Comparison of ENCODE assay signal across 16 mouse cellular contexts in the genomic region with DNA sequence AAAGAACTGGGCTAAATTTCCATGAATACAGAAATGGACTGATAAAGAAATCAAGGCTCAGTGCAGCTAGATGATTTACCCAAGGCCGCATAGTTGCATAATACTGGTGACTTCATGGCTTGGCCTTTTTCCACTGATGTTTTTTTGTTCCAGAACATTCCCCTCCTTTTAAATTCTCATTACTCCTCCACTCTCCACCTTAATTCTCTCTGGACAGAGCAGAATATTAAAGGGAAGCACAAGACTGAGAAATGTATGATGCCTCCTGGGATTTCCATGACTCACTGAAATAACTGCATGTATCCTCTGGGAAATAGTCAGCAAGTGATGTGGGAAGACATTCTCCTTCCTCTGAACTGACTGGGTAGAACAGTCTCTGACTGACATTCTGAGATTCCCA.
DNase-seq lines count a peak whose midpoint lies in the region; ATAC-seq and TF ChIP-seq lines count a peak whose summit lies in the region.
"Had no signal": no experiment of that assay in that cellular context is flagged by ENCODE, and none has a peak within 500 bp of the region (broad histone marks: within the 10 kb centered on the region; RNA-seq: fewer than 3 reads in every experiment).

No protein-coding gene starts in this region.

- H3K9ac ChIP-seq in lung, postnatal 0 days (replicated peaks; ENCODE audit: low read depth) = no peak overlapping the region
- no peak overlapping the region for H3K9ac ChIP-seq in intestine, postnatal 0 days (ENCODE audit: low read depth, low read length)
- H3K9ac ChIP-seq: embryonic facial prominence, embryonic 12.5 days; forebrain, embryonic 15.5 days; heart, embryonic 15.5 days; intestine, embryonic 15.5 days; lung, embryonic 15.5 days had no signal

- H3K4me2 ChIP-seq in lung, postnatal 0 days (replicated peaks; ENCODE audit: low read depth, low read length) = no peak overlapping the region
- H3K4me2 ChIP-seq in intestine, postnatal 0 days (replicated peaks; ENCODE audit: low read depth) = no peak overlapping the region
- H3K4me2 ChIP-seq: embryonic facial prominence, embryonic 12.5 days; forebrain, embryonic 15.5 days; heart, embryonic 15.5 days; intestine, embryonic 15.5 days; lung, embryonic 15.5 days had no signal

- no peak overlapping the region for H3K4me3 ChIP-seq in lung, postnatal 0 days (ENCODE audit: low read depth, low read length)
- no peak overlapping the region for H3K4me3 ChIP-seq in layer of hippocampus, adult 2 months
- no peak overlapping the region for H3K4me3 ChIP-seq in intestine, postnatal 0 days (ENCODE audit: low read depth, low read length)
- H3K4me3 ChIP-seq: embryonic facial prominence, embryonic 12.5 days; forebrain, embryonic 15.5 days; heart, embryonic 15.5 days; intestine, embryonic 15.5 days; lung, embryonic 15.5 days had no signal

- peak; percentile 7 for DNase-seq in lung, postnatal 0 days (ENCODE audit: low spot score)
- no peak for DNase-seq in lung, postnatal 4 days
- DNase-seq in NIH3T3 (ENCODE audit: low read depth) = peak; percentile 85
- peak; percentile 13 for DNase-seq in adrenal gland, postnatal 25 days
- DNase-seq in heart, postnatal 36 days = peak; percentile 38 to 65
- DNase-seq in layer of hippocampus, adult 2 months (ENCODE audit: low spot score in 2 of 2) = no peak
- DNase-seq in layer of hippocampus, adult 9-10 months (ENCODE audit: low spot score) = no peak
- DNase-seq: cerebellum, adult 9-11 months; left cerebral cortex, postnatal 4 days; thymus, postnatal 14 days had no signal

- H3K36me3 ChIP-seq in lung, postnatal 0 days (ENCODE audit: insufficient read depth, low read length) = no peaks in the 10 kb centered on the region
- no peaks in the 10 kb centered on the region for H3K36me3 ChIP-seq in intestine, postnatal 0 days (ENCODE audit: control insufficient read depth, insufficient read depth)
- H3K36me3 ChIP-seq: embryonic facial prominence, embryonic 12.5 days; forebrain, embryonic 15.5 days; heart, embryonic 15.5 days; intestine, embryonic 15.5 days; lung, embryonic 15.5 days had no signal

- no peak for TF ChIP-seq EP300 in lung, postnatal 0 days (IDR thresholded peaks at IDR 0.05)

- WGBS in lung, postnatal 0 days = 64% methylated on average over 1 of the region's 1 CpGs
- 88% methylated on average over 1 of the region's 1 CpGs for WGBS in intestine, postnatal 0 days

- H3K4me1 ChIP-seq in lung, postnatal 0 days (ENCODE audit: insufficient read depth, low read depth, low read length) = no peaks in the 10 kb centered on the region
- H3K4me1 ChIP-seq in intestine, postnatal 0 days (replicated peaks; ENCODE audit: control insufficient read depth, insufficient read depth, low read length) = no peaks in the 10 kb centered on the region
- H3K4me1 ChIP-seq: embryonic facial prominence, embryonic 12.5 days; intestine, embryonic 15.5 days; lung, embryonic 15.5 days had no signal

- no peak overlapping the region for H3K27ac ChIP-seq in lung, postnatal 0 days (ENCODE audit: low read length)
- H3K27ac ChIP-seq in layer of hippocampus, adult 2 months = no peak overlapping the region
- no peak overlapping the region for H3K27ac ChIP-seq in intestine, postnatal 0 days (ENCODE audit: low read depth, low read length)
- H3K27ac ChIP-seq: embryonic facial prominence, embryonic 12.5 days; forebrain, embryonic 15.5 days; heart, embryonic 15.5 days; intestine, embryonic 15.5 days; lung, embryonic 15.5 days had no signal

- TF ChIP-seq CTCF in lung, postnatal 0 days (IDR thresholded peaks at IDR 0.05) = no peak
- no peak for TF ChIP-seq CTCF in layer of hippocampus, adult 2 months (conservative IDR thresholded peaks at IDR 0.05)
- TF ChIP-seq CTCF in intestine, postnatal 0 days (IDR thresholded peaks at IDR 0.05; ENCODE audit: low read depth) = no peak

- intact Hi-C loops in heart, postnatal 36 days (cut with DNase I) = no loop called here

- H3K27me3 ChIP-seq in lung, postnatal 0 days (replicated peaks; ENCODE audit: insufficient read depth, low read length) = no peaks in the 10 kb centered on the region
- no peaks in the 10 kb centered on the region for H3K27me3 ChIP-seq in intestine, postnatal 0 days (replicated peaks; ENCODE audit: control insufficient read depth, insufficient read depth, low read length)
- H3K27me3 ChIP-seq: embryonic facial prominence, embryonic 12.5 days; forebrain, embryonic 15.5 days; heart, embryonic 15.5 days; intestine, embryonic 15.5 days; lung, embryonic 15.5 days had no signal

- H3K9me3 ChIP-seq in lung, postnatal 0 days (ENCODE audit: low read length) = no peaks in the 10 kb centered on the region
- H3K9me3 ChIP-seq in intestine, postnatal 0 days (ENCODE audit: control insufficient read depth) = no peaks in the 10 kb centered on the region
- H3K9me3 ChIP-seq: embryonic facial prominence, embryonic 12.5 days; forebrain, embryonic 15.5 days; heart, embryonic 15.5 days; intestine, embryonic 15.5 days; lung, embryonic 15.5 days had no signal

- ATAC-seq in lung, postnatal 0 days = no peak
- ATAC-seq in intestine, postnatal 0 days = no peak
- ATAC-seq: forebrain, embryonic 15.5 days; intestine, embryonic 15.5 days had no signal

Comparison
In these comparisons a context has a peak if more than half of its experiments do, and no peak if none do; other contexts are left out.
1. DNase-seq: peak in lung, postnatal 0 days (single experiment), NIH3T3 (single experiment), adrenal gland, postnatal 25 days (single experiment) and heart, postnatal 36 days (2 of 2); none in lung, postnatal 4 days (0 of 2), layer of hippocampus, adult 2 months (0 of 2) and layer of hippocampus, adult 9-10 months (single experiment).